Mouse (Mus musculus) heart, adult 10 weeks (tissue): Measurements from ENCODE around the gene Mterf1a. TPM values are rescaled to one million over a fixed set of nuclear protein-coding genes. Genes with fewer than 3 reads are reported as not detected.

Experiments
- polyA plus RNA-seq: library from polyadenylated mRNA; stranded (reverse); fragments of 350-450 nt; fragmentation: Illumina TruSeq; extraction: RNeasy Lipid Tissue Mini Kit (QIAGEN cat#74804); gene quantifications from one replicate; pipeline ENCODE4 v1.2.3, GENCODE M21; 2014; ENCODE audit warnings: low read depth, low replicate concordance

Mterf1a gene
- 2.8 TPM for polyA plus RNA-seq

GRCm38 (mm10) chr5:3893459-3894293 is at the start of gene Mterf1a:
Mterf1a (minus strand) TSS chr5:3893933.

GRCm38 (mm10) chr5:3927801-3928689 is 34.3 kb upstream of the Mterf1a start, which contains the start of gene Akap9:
Akap9 (plus strand) TSS chr5:3928054.

GRCm38 (mm10) chr5:3845026-3845425 is 48.7 kb downstream of the Mterf1a start, which contains the start of gene Lrrd1:
Lrrd1 (plus strand) TSS chr5:3845173.

Other genes starting within 250 kb of the Mterf1a start
- gene Tmbim7, start 242.8 kb downstream of the Mterf1a start, polyA plus RNA-seq = not detected
- 103 TPM for gene Gatad1, start 236.7 kb downstream of the Mterf1a start, polyA plus RNA-seq
- gene Ankib1, start 91.0 kb downstream of the Mterf1a start, polyA plus RNA-seq = 8.7 TPM
- 33.8 TPM for gene Krit1, start 90.7 kb downstream of the Mterf1a start, polyA plus RNA-seq
- gene Lrrd1, start 48.8 kb downstream of the Mterf1a start, polyA plus RNA-seq = not detected
- 22.9 TPM for gene Akap9, start 34.1 kb upstream of the Mterf1a start, polyA plus RNA-seq
- 8.9 TPM for gene Cyp51, start 210.8 kb upstream of the Mterf1a start, polyA plus RNA-seq